Mouse (Mus musculus) ES-E14 (cell line): ENCODE results near the gene Arhgef28.

Experiments used
- CHD2 ChIP-seq: IDR thresholded peaks from 2 replicates; pipeline ENCODE4 v1.6.1; 2014; ENCODE audit warnings: mild to moderate bottlenecking, low read depth, low read length, inconsistent platforms
- HCFC1 ChIP-seq: IDR thresholded peaks from 2 replicates; pipeline ENCODE4 v1.6.1; 2012; ENCODE audit warnings: low read length, inconsistent platforms, borderline replicate concordance; ENCODE audit not compliant: insufficient read depth
- MAFK ChIP-seq: IDR thresholded peaks from 2 replicates; pipeline ENCODE4 v1.6.1; 2014; ENCODE audit warnings: mild to moderate bottlenecking, low read depth, low read length, inconsistent platforms; ENCODE audit not compliant: insufficient read depth
- ZNF384 ChIP-seq: IDR thresholded peaks from 2 replicates; pipeline ENCODE4 v1.6.1; 2012; ENCODE audit warnings: low read depth, low read length, inconsistent platforms

DNA sequence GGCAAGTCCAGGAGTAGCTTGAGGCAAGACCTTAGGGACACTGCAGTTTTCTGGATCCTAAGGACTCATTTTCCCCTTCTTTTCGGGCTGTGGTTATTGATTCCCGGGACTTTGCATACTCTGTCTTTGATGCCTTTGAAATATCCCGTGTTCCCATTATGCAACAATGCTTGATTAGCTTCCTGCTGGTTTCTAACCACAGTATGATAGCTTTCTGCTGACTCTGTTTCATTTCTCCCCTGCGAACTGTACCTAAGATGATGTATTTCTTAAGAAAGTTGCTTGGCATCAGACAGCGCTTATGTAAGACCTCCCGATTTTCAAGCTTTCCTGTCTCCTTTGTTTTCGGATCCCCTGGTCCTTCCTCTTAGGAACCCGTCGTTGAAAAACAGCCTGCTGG is 229.1 kb downstream of the Arhgef28 start:
- no peak for TF ChIP-seq CHD2
- TF ChIP-seq MAFK: no peak
- TF ChIP-seq ZNF384: no peak
- no peak for TF ChIP-seq HCFC1
